Mouse (Mus musculus) lung, embryonic 14.5 days (tissue): ENCODE data around the gene Olfr520. TPM values are rescaled to one million over a fixed set of nuclear protein-coding genes. Genes with fewer than 3 reads are reported as not detected.

Source experiments
- ATAC-seq: fragments of 200-750 bp; cut with Nextera tagmentation; 2 replicates; pipeline ENCODE4 v1.8.0; 2017; ENCODE audit warnings: mild to moderate bottlenecking, moderate TSS enrichment, moderate library complexity; ENCODE audit not compliant: insufficient read depth
- DNase-seq: peaks from one replicate; pipeline ENCODE4 v3.0.0-alpha.2; 2015
- H3K27ac ChIP-seq: fragments of 300-500 bp; sonication (generic); 2 replicates; pipeline ENCODE4 v1.5.1; 2014; ENCODE audit warnings: low read depth, mild to moderate bottlenecking, moderate library complexity
- H3K27me3 ChIP-seq: fragments of 300-500 bp; sonication (generic); 2 replicates; pipeline ENCODE4 v1.6.1; 2014; ENCODE audit warnings: low read length, control low read depth; ENCODE audit not compliant: insufficient read depth
- H3K36me3 ChIP-seq: fragments of 300-500 bp; sonication (generic); 2 replicates; pipeline ENCODE4 v1.6.1; 2014; ENCODE audit warnings: control low read depth; ENCODE audit not compliant: insufficient read depth
- H3K4me1 ChIP-seq: fragments of 300-500 bp; sonication (generic); 2 replicates; pipeline ENCODE4 v1.6.1; 2014; ENCODE audit warnings: antibody characterized with exemption, control low read depth; ENCODE audit not compliant: insufficient read depth
- H3K4me2 ChIP-seq: fragments of 300-500 bp; sonication (generic); 2 replicates; pipeline ENCODE4 v1.6.1; 2014; ENCODE audit warnings: mild to moderate bottlenecking
- H3K4me3 ChIP-seq: fragments of 300-500 bp; sonication (generic); 2 replicates; pipeline ENCODE4 v1.5.1; 2014; ENCODE audit warnings: low read depth, low read length
- H3K9ac ChIP-seq: fragments of 300-500 bp; sonication (generic); 2 replicates; pipeline ENCODE4 v1.6.1; 2014
- H3K9me3 ChIP-seq: fragments of 300-500 bp; sonication (generic); 2 replicates; pipeline ENCODE4 v1.6.1; 2016; ENCODE audit warnings: low read depth, low read length, control low read depth
- CTCF ChIP-seq: IDR thresholded peaks from 2 replicates; pipeline ENCODE4 v1.5.1; 2016; ENCODE audit warnings: antibody characterized with exemption, low read depth
- WGBS: fragments of 180-500 bp; shearing (Covaris S2); extraction: QIAGEN DNeasy Blood & Tissue Kit; methylation state at CpG from one replicate; pipeline ENCODE4 v1.1.7; 2014; 5-methylcytosine and 5-hydroxymethylcytosine counted together
- polyA plus RNA-seq: library from polyadenylated mRNA; unstranded; fragments of >200 nt; fragmentation: Nextera tagmentation; extraction: Ambion mirVana; gene quantifications from 2 replicates; pipeline ENCODE4 v1.2.1, GENCODE M21; 2014

Gene Olfr520
- polyA plus RNA-seq, 1 experiment from 2014 or later, result not detected

DNA sequence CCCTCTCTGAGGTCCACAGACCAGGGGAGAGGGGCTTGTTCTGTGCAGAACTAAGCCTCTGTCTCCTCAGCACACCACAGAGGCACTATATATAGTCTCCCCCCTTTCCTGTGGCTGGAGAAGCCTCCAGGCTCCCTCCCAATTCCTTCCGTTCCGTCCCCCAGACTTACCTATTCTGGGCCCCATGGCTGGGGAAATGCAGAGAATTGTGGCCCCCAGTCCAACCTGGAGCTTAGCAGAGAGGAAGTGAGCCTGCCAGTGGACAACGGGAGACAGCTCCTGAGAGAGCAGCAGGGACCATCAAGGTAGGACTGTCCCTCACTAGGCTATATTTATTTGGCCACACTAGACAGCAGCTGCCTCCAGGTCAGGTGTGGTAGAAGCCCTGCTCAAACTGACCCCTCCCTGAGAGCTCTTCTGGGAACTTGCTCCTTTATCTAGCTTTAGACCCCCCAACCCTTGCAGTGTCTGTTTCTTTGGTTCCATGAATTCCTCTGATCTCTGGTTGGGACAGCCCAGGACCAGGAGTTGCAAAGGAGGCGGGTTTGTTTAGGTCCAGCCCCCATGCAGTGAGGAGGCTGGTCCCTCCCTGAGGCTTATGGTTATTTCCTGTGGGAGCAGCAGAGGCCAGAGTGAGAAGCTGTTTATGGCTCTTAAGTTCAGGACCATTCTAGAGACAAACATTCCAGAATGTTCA lies 23.6 kb upstream of the Olfr520 start:
- Histone ChIP-seq H3K9ac (no peak overlapping the region), H3K4me1 (peaks cover 23% of the 10 kb centered on the region), H3K9me3 (no peaks in the 10 kb centered on the region), H3K4me2 (peak overlapping the region; percentile 13; the same call in 1 of the 2 replicates), H3K36me3 (no peaks in the 10 kb centered on the region), H3K27ac (no peak overlapping the region), H3K27me3 (no peaks in the 10 kb centered on the region), H3K4me3 (no peak overlapping the region)
- DNase-seq, result peak; percentile 62
- TF ChIP-seq CTCF, result no peak
- peak; percentile 64 for ATAC-seq
- WGBS, result 47% methylated on average over 4 of the region's 4 CpGs

DNA sequence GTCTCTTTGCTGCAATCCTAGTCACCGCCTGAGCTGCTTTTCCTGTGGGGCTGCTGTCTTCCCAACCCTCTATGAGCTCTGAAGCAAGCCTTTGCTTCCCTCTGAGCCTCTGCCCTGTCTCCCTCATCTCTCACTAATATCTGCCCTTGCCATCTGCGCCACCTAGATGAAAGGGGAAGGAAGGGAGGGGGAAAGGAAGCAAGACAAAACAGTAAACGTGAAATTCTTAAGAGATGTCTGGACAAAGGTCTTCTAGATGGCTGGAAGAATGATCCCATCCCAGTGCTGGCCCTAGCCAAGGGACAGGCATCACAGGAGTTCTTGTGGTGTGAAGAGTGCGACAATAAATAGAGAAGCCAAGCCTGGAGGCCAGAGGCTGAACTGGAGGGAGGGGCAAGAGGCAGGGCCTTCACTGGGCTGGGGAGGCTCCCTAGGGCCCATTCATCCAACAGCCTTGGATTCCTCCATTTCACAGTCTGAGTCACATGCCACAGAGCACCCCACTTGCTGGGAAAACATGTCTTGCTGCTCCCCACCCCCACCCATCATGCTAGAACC lies 23.0 kb upstream of the Olfr520 start:
- Histone ChIP-seq H3K27ac (peak overlapping the region; percentile 34; the same call in 1 of the 2 replicates), H3K4me3 (no peak overlapping the region), H3K27me3 (no peaks in the 10 kb centered on the region), H3K4me2 (no peak overlapping the region), H3K36me3 (no peaks in the 10 kb centered on the region), H3K9me3 (no peaks in the 10 kb centered on the region), H3K9ac (no peak overlapping the region), H3K4me1 (peaks cover 18% of the 10 kb centered on the region)
- ATAC-seq (no peak), DNase-seq (no peak)
- no peak for TF ChIP-seq CTCF
- 37% methylated on average over 4 of the region's 4 CpGs for WGBS

DNA sequence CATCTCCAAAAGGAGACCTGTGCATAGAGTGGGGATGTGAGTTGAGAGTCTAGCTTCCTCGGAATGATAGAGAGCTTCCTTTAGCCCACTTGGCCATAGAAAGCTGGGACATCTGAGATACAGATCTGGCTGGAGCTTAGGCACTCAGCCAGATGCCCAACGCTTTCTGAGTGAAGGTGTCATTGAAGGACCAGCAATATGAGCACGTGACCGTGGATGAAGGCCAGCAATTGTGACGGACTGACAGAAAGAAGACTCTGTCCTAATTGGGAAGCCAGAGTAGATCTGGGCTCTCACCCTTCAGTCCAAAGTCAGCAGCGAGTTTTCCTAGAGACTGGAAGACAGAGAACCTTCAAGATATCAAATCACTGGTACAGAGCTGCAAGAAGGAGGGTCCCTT lies 22.4 kb upstream of the Olfr520 start:
- WGBS, result 54% methylated on average over 6 of the region's 6 CpGs
- no peak for TF ChIP-seq CTCF
- ATAC-seq, result no peak
- no peak overlapping the region for H3K9ac ChIP-seq
- no peak overlapping the region for H3K4me2 ChIP-seq
- no peaks in the 10 kb centered on the region for H3K27me3 ChIP-seq
- no peak for DNase-seq
- H3K9me3 ChIP-seq, result no peaks in the 10 kb centered on the region
- no peaks in the 10 kb centered on the region for H3K36me3 ChIP-seq
- peaks cover 14% of the 10 kb centered on the region for H3K4me1 ChIP-seq
- no peak overlapping the region for H3K4me3 ChIP-seq
- peak overlapping the region; percentile 34; the same call in 1 of the 2 replicates for H3K27ac ChIP-seq

DNA sequence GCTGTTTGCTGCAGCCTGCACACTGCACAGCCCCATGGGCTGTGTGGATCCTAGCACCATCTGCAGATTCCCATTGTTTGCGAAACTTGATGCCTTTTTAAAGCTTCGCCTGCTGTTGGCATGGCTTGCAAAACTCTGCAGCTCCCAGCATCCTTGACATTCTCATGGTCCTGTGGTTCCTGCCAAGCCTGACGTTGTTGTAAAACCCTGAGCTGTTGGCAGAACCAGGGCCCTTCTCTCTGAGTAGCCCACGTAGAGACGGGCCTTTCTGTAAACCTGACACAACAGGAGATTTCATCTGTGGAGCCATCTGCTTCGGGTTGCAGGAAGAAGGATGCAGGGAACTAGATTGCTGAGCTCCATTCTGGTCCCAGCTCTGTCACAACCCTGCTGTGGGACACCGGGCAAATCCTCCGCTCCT lies 21.8 kb upstream of the Olfr520 start:
- H3K4me2 ChIP-seq, result no peak overlapping the region
- no peak for TF ChIP-seq CTCF
- no peaks in the 10 kb centered on the region for H3K36me3 ChIP-seq
- ATAC-seq, result no peak; the same call in 1 of the 2 replicates
- H3K4me1 ChIP-seq, result peaks cover 14% of the 10 kb centered on the region
- DNase-seq, result peak; percentile 14
- no peaks in the 10 kb centered on the region for H3K9me3 ChIP-seq
- no peak overlapping the region for H3K9ac ChIP-seq
- no peak overlapping the region for H3K4me3 ChIP-seq
- no peak overlapping the region for H3K27ac ChIP-seq
- no peaks in the 10 kb centered on the region for H3K27me3 ChIP-seq
- 64% methylated on average over 8 of the region's 8 CpGs for whole genome bisulfite sequencing

DNA sequence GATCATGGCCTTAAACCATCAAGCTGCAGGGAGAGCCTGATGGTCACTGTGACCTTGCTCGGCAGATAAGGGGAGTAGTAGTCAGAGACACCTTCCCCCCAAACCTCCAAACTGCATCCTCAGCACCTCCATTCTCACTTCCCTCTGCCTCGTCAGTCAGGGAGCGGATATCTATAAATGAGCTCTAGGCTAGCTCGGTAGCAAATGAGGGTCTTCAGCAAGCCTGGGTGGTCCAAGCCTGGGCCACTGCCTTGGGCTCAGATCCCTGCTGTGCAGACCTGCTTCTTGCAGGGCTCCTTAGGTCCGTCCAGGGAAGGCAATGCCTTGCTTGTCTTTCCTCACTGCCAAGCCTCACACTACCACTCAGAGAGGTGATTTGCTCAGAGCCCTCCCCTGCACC lies 21.3 kb upstream of the Olfr520 start:
- no peak overlapping the region for H3K9ac ChIP-seq
- no peak overlapping the region for H3K4me2 ChIP-seq
- H3K27ac ChIP-seq, result no peak overlapping the region
- no peaks in the 10 kb centered on the region for H3K36me3 ChIP-seq
- H3K27me3 ChIP-seq, result no peaks in the 10 kb centered on the region
- DNase-seq (no peak), ATAC-seq (no peak)
- H3K9me3 ChIP-seq, result no peaks in the 10 kb centered on the region
- peaks cover 14% of the 10 kb centered on the region for H3K4me1 ChIP-seq
- no peak for TF ChIP-seq CTCF
- 69% methylated on average over 5 of the region's 5 CpGs for WGBS
- no peak overlapping the region for H3K4me3 ChIP-seq

DNA sequence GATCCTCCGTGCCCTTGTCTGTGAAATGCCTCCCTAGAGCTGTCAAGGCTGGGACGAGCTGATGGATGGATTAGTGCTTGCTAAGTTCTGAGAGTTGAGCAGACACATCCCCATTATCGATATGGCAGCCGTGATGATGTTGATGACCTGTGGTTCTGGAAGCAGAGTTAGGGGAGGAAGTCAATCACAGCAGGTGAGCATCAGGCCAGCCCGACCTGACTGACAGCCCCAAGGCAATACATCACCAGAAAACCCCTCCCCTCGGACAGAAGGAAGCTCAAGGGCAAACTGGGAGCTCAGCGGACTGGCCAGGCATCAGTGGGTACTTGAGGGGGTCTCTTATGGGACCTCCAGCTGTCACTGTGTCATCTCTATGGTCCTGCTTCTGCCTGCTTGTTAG lies 20.1 kb upstream of the Olfr520 start:
- no peak for ATAC-seq
- H3K9ac ChIP-seq, result no peak overlapping the region
- H3K4me1 ChIP-seq, result peaks cover 14% of the 10 kb centered on the region
- no peaks in the 10 kb centered on the region for H3K27me3 ChIP-seq
- TF ChIP-seq CTCF, result no peak
- WGBS, result 51% methylated on average over 7 of the region's 7 CpGs
- H3K4me3 ChIP-seq, result no peak overlapping the region
- H3K9me3 ChIP-seq, result no peaks in the 10 kb centered on the region
- H3K36me3 ChIP-seq, result no peaks in the 10 kb centered on the region
- no peak overlapping the region for H3K27ac ChIP-seq
- no peak overlapping the region for H3K4me2 ChIP-seq
- no peak for DNase-seq

DNA sequence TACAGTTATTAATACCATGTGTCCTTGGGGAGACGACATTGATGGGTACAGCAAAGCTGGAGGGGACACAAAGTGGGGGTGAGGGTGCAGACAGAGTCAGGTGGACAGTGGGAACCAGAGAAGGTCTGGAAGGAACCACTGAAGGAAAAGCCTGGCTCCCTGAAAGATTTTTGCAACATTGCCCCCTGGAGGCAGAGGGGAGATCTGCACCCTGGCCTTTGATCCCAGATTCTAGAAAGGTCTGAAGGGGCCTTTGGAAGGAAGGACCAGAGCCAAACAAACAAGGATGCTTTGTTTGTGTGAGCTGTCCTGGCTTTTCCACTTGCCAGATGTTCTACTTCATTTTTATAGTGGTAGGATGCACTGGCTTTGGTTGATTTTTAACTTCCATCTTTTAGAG lies 19.6 kb upstream of the Olfr520 start:
- Histone ChIP-seq H3K9ac (no peak overlapping the region), H3K4me1 (peaks cover 14% of the 10 kb centered on the region), H3K27me3 (no peaks in the 10 kb centered on the region), H3K4me3 (no peak overlapping the region), H3K36me3 (no peaks in the 10 kb centered on the region), H3K27ac (no peak overlapping the region), H3K4me2 (no peak overlapping the region), H3K9me3 (no peaks in the 10 kb centered on the region)
- WGBS, result 21% methylated on average over 1 of the region's 1 CpGs
- ATAC-seq (no peak), DNase-seq (peak; percentile 73)
- peak; percentile 89 for TF ChIP-seq CTCF
